Mouse (Mus musculus) right cerebral cortex, postnatal 25 days (tissue): ENCODE results near the gene Snai3.

Experiments used
- DNase-seq: peaks from one replicate; pipeline ENCODE4 v3.0.0; 2022

Gene Snai3

GRCm38 (mm10) chr8:122460524-122461472, at the start of gene Snai3:
Gene Snai3 (minus strand): TSS chr8:122460733.
- DNase-seq, result no peak

DNA sequence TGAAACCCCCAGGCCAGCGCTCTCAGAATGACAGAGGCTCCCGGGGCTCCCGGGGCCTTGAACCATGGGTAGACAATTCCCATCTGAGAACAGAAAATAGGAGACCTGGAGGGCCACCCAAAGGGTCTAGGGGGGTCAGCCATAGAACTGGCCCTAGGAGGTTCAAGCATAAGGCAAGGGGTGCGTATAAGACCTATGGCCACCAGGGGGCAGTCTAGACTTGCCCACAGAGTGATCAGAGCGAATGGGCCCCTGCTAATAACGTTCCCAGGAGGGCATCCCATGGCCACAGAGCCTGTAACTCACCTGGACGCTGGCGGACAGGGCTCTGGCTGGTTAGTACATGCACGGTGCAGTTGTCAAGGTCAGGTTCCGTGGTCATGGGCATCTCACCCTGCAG, 40.3 kb upstream of the Snai3 start:
- DNase-seq, result peak; percentile 57

GRCm38 (mm10) chr8:122497912-122498311, 37.4 kb upstream of the Snai3 start:
- no peak for DNase-seq

- DNase-seq, result no peak
These were observed 36.6 kb upstream of the Snai3 start for GRCm38 (mm10) chr8:122497016-122497734.

- DNase-seq, result no peak
These were observed 27.9 kb upstream of the Snai3 start for GRCm38 (mm10) chr8:122488387-122488786.

DNA sequence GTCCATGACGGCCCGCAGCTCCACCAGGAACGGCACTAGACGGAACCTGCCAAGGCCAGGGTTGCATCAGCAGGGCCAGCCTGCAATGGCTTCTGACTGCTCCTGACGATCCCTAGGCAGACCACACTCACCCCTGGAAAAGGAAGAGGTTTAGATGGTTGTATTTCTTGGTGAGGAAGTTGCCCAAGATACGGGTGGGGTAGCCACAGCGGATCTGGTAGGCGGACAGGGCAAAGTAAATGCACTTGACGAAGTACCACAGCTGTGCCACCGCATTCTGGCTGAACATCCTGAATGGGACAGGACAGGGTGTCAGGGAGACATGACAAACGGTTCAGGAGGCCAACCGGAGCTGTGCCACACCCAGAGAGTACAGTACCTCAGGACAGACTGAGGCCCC, 24.3 kb upstream of the Snai3 start:
- DNase-seq, result no peak

GRCm38 (mm10) chr8:122483877-122484276, 23.3 kb upstream of the Snai3 start:
- DNase-seq, result no peak

DNA sequence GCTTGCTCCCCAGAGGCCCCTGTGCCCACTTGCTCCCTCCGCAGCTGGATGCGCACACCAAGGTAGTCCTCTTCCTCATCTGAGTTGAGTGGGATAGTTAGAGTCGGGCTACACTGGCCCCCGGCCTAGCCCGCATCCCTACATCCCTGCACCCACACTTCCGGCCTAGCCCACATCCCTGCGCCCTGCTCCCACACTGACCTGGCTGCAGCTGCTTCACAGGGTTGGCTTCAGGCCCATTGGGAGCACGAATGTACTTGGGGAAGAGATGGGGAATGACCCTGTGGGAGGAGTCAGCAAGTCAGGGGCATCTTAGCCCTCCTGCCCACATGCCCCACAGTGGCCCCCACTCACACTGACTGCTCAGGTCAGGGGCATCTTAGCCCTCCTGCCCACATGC, 21.9 kb upstream of the Snai3 start:
- no peak for DNase-seq

DNA sequence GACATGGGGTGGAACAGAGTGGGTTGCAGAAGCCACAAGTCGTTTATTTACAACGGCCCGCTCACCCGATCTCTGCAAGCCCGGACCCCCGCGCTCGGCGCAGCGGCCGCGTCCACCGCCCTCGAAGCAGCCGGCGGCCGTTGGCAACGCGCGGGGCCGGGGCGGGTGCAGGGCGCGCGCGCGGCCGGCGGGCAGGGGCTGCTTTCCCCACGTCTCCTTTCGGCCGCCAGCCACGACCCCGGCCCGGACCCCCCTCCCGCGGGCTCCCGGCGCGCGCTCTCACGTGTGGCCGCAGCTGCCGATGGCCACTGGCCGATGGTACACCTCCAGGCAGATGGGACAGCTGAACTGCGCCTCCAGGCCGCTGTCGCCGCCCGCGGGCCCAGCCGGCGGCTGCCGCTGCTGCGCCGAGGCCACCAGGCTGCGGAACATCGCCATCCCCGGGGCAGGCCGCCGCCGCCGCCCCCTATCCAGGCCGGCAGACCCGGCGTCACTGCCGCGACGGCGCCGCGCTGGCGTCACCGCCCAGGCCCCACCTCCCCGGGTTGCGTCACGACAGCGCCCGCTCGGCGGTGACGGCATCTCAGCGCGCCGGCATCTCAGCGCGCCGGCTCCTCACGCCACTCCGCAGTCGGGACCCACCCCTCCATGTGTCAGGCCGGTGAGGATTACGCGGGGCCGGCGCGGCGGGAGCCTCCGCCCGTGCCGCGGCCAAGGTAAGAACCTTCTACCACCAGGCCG, 15.2 kb upstream of the Snai3 start, which contains the start of the genes Rnf166 and Ctu2:
Rnf166 (minus strand) TSS at position 485 of the 741 bp plus-strand sequence.
Ctu2 (plus strand) TSS at position 564 of the 741 bp plus-strand sequence.
- DNase-seq, result peak; percentile 94

- peak; percentile 25 for DNase-seq
These were observed 14.5 kb upstream of the Snai3 start for GRCm38 (mm10) chr8:122474951-122475560.

DNA sequence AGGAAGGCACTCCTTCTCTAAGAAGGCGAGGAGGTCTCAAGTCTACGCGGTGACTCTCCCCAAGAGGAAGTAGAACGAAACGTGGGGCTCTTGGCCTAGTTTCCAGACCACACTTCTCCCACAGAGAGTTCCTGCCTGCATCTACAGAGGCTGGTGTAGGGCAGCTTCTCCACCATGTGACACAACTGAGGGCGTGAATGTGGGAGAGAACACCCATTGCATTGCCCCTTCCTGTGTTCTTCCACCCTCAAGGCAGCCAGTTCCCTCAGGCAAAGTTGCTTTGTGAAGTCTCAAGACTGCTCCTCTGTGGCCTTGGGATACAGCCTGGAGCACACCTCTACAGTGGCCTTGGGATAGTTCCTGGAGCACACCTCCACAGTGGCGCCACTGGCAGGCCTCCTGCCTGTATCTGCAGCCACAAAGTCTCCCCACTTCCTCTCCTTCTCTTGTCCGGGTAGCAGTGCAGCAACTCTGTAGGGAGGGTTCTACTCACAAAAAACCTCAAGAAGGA, 13.4 kb upstream of the Snai3 start:
- no peak for DNase-seq

GRCm38 (mm10) chr8:122470691-122471090, 10.2 kb upstream of the Snai3 start:
- no peak for DNase-seq

DNA sequence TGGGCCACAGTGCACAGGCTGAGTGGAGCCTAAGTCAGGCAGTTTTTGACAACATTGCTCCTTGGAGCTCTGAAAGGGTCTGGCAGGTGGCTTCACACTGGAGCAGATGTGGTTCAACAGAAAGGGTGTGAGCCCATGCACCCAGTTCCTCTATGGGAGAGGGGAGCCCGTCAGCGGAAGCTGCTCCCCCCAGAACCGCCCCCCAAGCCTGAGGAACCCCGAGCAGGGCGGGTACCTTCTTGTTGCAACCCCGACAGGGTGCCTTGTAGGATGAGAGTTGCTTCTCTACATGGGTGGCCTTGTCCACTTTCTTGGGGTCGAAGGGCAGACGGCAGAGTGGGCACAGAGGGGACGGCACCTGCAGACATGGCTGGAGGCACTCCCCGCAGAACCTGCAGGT, 9.4 kb upstream of the Snai3 start:
- no peak for DNase-seq

- DNase-seq, result no peak
These were observed 8.9 kb upstream of the Snai3 start for GRCm38 (mm10) chr8:122469407-122469806.

- DNase-seq, result no peak
These were observed 7.3 kb upstream of the Snai3 start for GRCm38 (mm10) chr8:122467816-122468215.

DNA sequence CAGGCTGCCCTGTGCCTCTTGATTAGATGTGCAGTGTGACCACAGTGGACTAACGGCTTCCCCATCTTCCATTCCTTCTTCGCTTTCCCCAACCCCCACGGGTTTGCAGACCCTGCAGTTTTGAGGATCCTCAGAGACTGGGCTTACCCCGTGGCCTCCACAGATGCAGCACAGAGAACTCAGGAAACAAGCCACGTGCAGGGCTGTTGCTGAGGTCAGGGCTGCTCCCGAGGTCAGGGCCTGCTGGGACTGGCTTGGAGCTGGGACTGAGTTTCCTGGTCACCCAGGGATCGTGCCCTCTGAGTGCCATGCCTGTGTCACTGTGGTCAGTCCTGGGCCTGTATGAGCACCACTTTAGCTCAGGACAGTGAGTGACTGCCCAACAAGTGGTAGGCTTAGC, 4.5 kb upstream of the Snai3 start:
- no peak for DNase-seq

DNA sequence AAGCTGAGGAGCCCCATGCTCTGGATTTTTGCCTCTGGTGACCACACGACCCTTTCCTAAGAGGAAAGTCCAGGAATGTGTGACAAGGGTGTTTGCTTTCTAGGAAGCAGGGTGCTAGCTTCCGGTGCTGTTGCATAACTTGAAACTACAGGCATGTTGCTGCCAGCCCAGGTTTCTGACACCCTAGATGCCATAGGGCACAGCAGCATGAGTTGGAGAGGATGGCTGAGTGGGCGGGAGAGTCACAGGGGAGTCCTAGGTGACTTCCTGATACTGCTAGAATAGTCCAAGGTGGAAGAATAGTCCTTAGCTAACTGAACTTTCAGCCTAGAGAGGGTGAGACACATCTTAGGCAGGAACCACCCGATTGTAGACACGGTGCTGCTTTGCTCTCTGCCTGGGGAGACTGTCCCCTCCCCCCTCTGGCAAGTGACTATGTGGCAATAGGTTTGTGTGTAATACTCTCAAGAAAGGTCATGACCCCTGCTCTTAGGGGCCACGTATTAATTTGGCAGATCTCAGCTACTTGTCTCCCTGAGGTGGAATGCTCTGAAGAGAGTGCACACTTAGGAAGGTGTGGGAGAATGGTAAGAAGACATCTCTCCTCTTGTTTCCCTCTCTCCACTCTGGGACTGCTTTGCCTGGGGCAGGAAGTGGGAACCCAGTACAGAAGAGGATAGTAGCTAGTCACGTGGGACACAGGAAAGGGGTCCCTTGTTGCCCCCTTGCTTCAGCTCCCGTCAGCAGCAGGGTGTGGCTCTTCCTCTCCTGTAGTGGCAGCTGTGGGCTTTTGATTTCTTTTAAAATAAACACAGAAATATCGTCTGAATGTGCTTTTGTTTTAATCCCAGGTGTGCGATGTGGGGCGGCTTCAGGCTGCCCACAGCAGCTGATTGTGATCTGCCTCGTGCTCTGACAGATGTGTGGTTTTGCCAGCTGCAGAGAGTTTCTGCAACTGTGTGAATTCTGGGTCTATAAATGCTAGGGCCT, 3.4 kb upstream of the Snai3 start:
- no peak for DNase-seq

GRCm38 (mm10) chr8:122462510-122462909, 2.0 kb upstream of the Snai3 start:
- DNase-seq, result no peak

DNA sequence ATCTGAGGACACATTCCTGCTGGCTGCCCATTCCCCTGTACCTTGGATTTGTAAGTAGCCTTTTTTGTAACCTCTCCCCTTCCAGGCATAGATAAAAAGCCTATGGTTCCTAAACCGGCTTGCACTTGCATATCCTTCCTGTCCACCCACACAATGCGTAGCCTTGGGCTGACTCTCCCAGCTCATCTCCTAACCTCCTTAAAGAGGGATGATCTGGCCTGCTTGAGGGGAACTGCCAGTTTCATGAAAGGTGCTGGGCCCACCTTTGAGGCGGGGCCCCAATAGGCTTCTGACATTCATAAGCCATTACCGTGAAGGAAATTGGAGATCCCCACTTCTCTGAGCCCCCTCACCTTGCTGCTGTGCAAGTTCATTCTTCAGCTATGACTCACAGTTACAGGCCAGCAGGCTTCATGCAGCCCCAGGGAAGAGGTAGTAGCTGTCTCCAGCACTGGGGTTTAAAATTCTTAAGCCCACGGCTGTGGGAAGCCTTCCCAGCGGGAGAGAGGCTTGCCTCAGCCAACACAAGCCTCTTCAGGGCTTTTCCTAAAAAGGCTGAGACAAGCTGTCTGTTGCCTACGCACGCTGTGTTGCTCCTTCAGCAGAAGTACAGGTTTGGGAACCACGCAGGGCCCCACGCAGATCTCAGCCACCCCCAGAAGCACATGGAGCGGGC, 1.1 kb upstream of the Snai3 start:
- DNase-seq, result peak; percentile 79

DNA sequence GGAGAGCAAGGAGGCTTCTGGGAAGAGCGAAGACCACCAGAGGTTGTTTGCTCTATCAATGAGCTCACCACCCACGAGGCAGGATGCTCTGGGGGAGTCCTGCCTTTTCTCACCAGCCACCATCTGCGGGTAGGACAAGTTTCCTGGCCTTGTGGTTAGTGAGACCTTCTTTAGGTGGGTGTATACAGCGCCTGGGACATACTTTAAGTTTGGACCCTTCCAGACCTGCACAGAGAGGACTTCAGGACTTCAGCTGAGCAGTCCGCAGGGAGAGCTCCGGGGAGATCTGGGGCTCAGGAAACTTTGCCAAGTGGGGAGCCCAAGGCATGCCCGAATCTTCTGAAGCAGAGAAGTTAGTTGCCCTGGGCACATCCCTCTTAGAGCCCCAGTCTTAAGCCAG, 543 bp downstream of the Snai3 start:
- DNase-seq, result no peak
